Mouse (Mus musculus) gastrocnemius, postnatal 10 days (tissue): Measurements from ENCODE around the gene Ephb1. TPM values are rescaled to one million over a fixed set of nuclear protein-coding genes. Genes with fewer than 3 reads are reported as not detected.

Source experiments
- DNase-seq: peaks from one replicate; pipeline ENCODE4 v3.0.0; 2021; ENCODE audit warnings: mixed read lengths
- total RNA-seq, 2 experiments: library from RNA; stranded (reverse); gene quantifications; 2 replicates each; pipeline ENCODE4 v1.2.3; 2021

The Ephb1 gene
- total RNA-seq, 2 experiments from 2014 or later, result 4.7 to 5.7 TPM

DNA sequence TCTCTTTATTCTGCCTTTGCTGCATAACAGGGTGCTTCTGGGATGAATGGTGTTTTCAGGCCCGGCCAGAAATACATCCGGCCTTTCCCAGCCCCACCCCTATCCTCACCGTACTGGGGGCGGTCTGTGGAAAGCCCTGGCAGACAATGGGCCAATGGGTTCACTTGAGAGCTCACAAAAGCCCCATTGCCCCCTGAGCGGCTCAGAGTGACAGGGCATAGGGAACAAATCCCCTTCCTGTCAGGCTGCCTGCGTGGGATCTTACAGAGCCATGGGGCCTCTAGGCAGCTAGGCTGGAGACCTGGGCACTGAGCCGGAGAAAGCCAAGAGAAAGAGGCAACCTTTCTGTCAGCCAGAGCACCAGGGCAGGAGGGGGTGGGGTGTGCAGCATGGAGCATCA is 111.2 kb downstream of the Ephb1 start:
- no peak for DNase-seq

- no peak for DNase-seq
Measured at GRCm38 (mm10) chr9:102241546-102241945, 112.9 kb downstream of the Ephb1 start.

DNA sequence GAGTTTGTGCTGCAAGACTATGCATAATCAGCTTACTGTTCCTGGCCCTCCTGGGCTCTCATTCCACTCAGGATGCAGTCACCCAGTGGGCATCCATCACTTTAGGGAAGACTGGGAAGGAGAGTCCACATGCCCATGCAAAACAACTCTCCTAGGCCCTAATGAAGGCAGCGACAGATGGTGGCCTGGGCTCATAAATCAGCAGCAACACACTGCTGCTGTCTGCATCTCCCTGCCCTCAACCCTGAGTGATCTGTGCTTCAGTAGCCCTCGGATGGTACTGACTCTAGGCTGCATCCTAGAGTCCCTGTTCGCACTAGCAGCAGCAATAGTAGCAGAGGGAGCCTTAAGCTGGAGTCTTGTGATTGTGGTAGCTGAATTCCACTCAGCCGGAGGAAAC is 114.3 kb downstream of the Ephb1 start:
- DNase-seq, result no peak

DNA sequence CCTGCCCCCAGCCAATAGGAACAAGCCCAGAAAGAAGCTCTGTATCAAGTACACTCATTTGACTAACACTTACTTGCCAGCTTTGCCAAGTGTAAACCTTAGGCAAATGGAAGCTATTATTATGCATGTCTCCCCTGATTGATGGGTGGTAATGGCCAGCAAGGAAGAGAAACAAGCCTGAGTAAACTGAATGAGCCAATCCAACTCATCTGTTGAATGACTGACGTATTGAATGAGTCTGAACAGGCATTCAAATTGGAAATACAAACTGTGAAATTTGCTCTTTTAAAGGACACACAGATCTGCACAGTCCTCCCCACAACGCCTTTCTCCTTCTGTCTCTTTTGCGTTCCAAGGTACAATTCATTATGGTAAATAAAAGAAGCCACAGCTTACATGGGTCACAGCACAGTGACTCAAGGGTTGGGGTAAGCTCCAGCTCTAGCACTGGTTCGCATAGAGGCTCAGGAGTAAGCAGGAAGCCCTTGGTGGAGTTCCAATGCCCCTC is 119.0 kb downstream of the Ephb1 start:
- no peak for DNase-seq

DNA sequence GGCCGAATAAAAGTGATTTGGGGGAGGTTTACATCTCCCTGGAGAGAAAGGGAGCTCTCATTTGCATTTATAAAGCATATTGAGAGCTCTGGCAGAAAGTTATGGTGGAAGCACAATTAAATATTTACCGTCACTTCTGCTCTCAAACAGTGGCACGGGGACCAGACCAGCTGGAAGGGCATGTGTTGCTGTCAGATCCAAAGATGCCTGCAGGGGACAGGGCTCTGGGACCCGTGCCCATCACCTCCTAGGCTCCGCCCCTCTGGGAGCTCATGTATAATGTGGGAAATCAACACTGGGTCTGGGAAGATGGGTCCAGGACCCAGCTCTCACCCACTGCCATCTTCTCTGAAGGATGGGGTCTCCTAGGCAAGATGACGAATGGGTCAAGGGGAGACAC is 123.2 kb downstream of the Ephb1 start:
- DNase-seq, result no peak

DNA sequence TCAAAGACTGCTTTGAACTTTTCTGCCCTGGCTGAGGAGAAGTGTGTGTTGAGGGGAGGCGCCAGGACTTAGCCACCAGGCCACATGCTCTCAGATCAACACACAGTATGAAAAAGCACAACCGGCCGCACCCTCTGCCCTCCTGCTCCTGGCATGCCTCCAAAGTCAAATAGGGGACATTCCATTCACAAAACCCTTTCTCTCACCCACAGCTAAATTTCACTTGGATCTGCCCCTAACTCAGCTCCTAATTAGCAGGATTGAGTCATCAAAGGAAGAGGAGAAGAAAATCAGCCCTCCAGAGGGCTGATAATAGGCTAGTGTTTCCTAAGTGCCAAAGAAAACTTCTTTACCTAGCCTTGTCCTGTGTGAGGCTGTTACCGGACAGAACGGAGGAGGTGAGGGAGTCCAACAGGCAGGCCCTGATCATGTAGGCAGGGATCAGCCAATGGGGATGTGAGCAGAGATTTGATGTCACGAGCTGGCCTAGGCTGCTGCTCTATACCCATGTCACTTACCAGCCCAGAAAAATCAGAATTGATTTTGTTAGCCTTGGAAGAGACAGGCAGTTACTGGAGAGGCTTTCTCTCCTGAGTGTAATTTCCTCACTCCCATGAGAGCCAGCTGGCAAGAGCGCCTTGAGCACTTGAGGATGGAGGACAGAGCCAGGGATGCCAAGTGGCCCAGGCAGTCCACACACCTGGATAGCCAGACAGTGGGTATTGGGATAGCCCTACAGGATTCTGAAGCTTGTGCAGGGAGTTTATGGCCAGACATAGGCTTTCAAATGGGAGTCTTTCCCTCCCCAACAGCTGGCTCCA is 137.5 kb downstream of the Ephb1 start:
- no peak for DNase-seq

GRCm38 (mm10) chr9:102212036-102212383 is 142.5 kb downstream of the Ephb1 start:
- no peak for DNase-seq

GRCm38 (mm10) chr9:102211296-102212035 is 143.0 kb downstream of the Ephb1 start:
- DNase-seq, result no peak

GRCm38 (mm10) chr9:102205518-102205917 is 149.0 kb downstream of the Ephb1 start:
- no peak for DNase-seq

GRCm38 (mm10) chr9:102201867-102202266 is 152.6 kb downstream of the Ephb1 start:
- no peak for DNase-seq

DNA sequence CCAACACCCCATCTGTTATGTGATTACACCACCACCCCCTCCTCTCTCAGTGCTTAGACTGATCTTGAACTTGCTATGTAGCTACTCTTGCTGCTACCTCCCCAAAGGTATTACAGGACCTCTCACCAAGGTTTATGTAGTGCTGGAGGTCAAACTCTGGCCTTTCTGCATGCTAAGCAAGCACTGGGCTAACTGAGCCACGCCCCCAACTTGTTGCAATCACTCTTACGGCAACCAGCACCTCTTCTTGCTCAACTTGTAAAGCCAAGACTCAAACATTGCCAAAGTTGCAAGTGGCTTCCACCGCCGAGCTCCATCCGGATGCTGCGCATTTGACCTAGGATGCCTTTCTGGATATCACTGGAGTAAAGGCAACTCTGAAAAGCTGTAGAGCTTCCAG is 157.6 kb downstream of the Ephb1 start:
- DNase-seq, result no peak

DNA sequence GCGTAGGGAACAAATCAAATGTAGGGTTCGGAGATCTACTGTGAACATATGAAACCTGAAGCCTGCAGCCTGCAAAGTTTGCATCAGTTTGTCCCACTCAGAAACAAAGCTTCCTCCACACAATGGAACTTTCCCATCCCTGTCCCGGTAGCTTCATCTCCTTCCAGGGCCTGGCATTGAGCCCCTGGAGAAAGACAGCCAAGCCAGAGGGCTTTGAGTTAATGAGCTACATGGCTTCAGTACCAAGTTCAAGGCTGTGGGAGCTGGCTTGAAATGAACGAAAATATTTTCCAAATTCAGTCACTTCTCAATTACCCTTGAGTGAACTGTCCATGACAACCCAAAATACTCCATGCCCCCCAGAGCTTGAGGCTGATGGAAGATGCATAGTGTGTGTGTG is 160.4 kb downstream of the Ephb1 start:
- no peak for DNase-seq

DNA sequence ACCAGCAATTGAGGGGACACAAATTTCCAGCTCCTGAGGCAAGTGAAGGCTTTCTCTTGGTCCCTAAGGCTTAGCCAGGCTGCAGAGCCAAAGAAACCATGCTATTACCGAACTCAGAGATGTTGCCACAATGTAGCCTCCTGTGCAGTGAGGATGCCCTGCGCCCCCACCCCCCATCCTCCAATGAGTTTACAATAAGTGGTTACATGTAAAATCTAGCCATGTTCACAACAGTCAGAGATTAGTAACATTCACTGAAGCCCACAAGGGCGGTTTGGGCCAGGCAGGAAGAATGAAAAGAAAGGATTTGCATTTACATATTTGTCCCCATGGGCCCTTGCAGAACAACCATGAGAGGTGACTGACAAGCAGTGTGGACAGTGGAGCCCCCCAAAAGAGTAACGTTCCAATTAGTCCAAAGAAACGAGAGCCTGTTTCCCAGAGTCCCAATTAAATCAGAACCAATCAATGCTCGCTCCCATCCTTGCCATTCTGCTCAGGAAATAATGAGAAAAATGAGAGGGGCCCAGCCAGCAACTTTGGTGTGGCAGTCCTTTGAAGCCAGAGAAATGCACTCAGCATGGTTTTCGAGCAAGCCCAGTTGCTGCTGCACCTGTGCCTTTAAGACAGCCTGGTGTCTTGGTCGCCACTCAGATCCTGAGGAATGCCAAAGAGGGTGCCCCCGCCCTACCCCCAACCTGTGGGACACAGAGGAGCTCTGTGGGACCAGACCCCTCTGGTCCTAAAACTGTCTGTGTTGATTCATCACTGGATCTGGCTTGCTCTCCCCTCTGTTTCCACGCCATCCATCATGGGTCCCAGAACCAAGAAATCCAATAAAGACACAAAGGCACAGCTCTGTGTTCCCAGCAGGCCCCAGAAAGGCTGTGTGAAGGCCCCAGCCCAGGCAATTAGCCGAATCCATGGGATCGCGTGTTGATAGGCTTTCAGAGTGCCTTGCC is 161.5 kb downstream of the Ephb1 start:
- no peak for DNase-seq

GRCm38 (mm10) chr9:102190058-102190457 is 164.4 kb downstream of the Ephb1 start:
- no peak for DNase-seq

DNA sequence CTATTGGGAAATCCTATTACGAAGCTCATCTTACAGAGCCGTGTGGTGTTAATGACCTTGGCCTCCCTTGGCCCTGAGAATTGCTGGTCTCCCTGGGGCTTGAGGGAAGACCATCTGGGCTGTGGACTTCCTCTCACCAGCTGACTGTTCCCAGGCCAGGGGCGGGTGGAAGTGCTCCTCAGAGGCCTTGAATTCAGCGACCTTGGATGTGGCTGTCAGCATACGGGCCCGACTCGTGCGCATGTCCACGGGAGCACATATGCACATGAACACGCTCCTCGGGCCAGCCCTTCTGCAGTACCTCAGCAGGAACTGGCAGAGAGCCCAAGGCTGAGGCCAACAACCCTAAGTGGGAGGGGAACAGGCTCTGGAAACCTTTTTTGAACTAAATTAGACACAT is 165.1 kb downstream of the Ephb1 start:
- peak; percentile 47 for DNase-seq

GRCm38 (mm10) chr9:102183663-102184274 is 170.7 kb downstream of the Ephb1 start:
- DNase-seq, result no peak

- no peak for DNase-seq
Measured at GRCm38 (mm10) chr9:102181810-102182490, 172.5 kb downstream of the Ephb1 start.

DNA sequence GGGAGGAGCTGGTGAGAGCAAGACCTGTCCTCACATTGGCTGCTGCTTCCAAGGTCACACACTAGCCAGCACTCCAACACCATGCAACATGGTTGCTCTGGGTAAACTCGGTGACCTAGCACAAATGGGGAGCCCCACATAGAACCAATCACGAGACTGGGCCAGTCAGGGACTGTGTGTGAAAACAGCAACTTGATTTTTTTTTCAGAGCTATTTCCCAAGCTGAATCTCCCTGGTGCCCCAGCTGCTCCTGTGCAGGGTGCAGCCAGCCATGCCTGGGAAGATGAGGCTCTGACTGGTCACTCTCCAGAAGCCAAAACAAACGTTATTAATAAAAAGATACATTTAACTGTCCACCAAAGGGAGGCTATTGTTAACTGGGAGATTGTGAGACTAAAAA is 173.2 kb downstream of the Ephb1 start:
- DNase-seq, result no peak

DNA sequence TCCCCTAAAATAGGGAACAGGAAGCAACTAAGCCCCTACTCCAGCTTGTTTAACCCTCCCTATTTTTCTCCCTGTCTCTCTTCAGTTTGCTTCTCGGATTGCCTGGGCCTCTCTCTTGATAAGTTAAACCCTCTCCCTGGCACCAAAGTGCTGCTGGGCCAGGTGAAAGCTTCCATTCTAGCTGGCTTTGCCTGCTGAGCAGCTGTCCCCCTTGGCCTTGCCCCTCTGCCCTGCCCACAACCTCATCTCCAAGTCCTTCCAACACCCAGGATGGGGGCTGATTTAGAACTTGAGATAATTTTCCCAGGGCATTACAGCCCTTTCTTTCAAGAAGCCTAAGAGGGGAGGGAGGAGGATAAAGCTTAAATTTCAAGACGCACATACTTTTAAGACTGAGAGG is 174.0 kb downstream of the Ephb1 start:
- DNase-seq, result no peak

DNA sequence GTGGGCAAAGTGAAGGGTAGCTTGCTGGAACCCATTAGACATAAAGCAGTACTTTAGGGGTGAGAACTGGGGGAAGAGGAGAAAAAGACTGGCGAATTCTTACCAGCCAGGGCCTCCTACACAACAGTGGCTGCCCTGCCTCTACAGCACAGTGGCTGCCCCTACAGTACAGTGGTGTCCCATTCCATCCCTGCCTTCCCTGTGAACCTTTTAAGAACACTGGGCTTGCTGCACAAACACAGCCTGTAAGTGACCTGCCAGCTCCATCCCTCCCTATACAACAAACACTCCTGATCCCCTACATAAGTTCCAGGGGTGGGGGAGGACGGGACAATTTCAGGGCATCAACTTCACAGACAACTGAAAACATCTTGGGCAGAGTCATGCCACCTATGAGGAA is 174.4 kb downstream of the Ephb1 start:
- no peak for DNase-seq

- no peak for DNase-seq
Measured at GRCm38 (mm10) chr9:102169706-102170105, 184.8 kb downstream of the Ephb1 start.
